Mouse (Mus musculus): ENCODE measurements around the gene Scamp2. TPM values are rescaled to one million over a fixed set of nuclear protein-coding genes. Genes with fewer than 3 reads are reported as not detected.

Scamp2 gene
- polyA plus RNA-seq, 1 experiment from 2014 or later = 75.5 TPM

- Histone ChIP-seq H3K9me3 (ENCODE audit: control insufficient read depth, low read length) (no peaks in the 10 kb centered on the region), H3K4me3 (ENCODE audit: low read depth, low read length) (no peak overlapping the region), H3K4me2 (ENCODE audit: low read length) (no peak overlapping the region), H3K36me3 (ENCODE audit: control insufficient read depth, insufficient read depth, low read length) (peaks cover 93% of the 10 kb centered on the region), H3K27me3 (replicated peaks; ENCODE audit: control insufficient read depth, insufficient read depth, low read length) (no peaks in the 10 kb centered on the region), H3K27ac (ENCODE audit: low read depth) (no peak overlapping the region), H3K4me1 (replicated peaks; ENCODE audit: control insufficient read depth, insufficient read depth, low read length) (peaks cover 5% of the 10 kb centered on the region; the same call in 1 of the 2 replicates), H3K9ac (ENCODE audit: low read length) (no peak overlapping the region)
- no peak for DNase-seq (ENCODE audit: low spot score)
- no peak for ATAC-seq (replicated peaks; ENCODE audit: low FRiP score, low TSS enrichment, low read depth)
- WGBS = 74% methylated on average over 3 of the region's 3 CpGs
Observed at GRCm38 (mm10) chr9:57543951-57544350, 16.8 kb upstream of the Scamp2 start.

- Histone ChIP-seq H3K9ac (ENCODE audit: low read length) (no peak overlapping the region), H3K27me3 (replicated peaks; ENCODE audit: control insufficient read depth, insufficient read depth, low read length) (no peaks in the 10 kb centered on the region), H3K36me3 (ENCODE audit: control insufficient read depth, insufficient read depth, low read length) (peaks cover 72% of the 10 kb centered on the region), H3K4me3 (ENCODE audit: low read depth, low read length) (no peak overlapping the region), H3K4me2 (ENCODE audit: low read length) (no peak overlapping the region), H3K9me3 (ENCODE audit: control insufficient read depth, low read length) (no peaks in the 10 kb centered on the region), H3K27ac (ENCODE audit: low read depth) (no peak overlapping the region), H3K4me1 (replicated peaks; ENCODE audit: control insufficient read depth, insufficient read depth, low read length) (peaks cover 4% of the 10 kb centered on the region; the same call in 1 of the 2 replicates)
- no peak for DNase-seq (ENCODE audit: low spot score)
- no peak for ATAC-seq (replicated peaks; ENCODE audit: low FRiP score, low TSS enrichment, low read depth)
- WGBS = 87% methylated on average over 5 of the region's 5 CpGs
Observed at GRCm38 (mm10) chr9:57547287-57547686, 13.5 kb upstream of the Scamp2 start.

GRCm38 (mm10) chr9:57547869-57548268 is 12.9 kb upstream of the Scamp2 start:
- H3K27ac ChIP-seq (ENCODE audit: low read depth) = no peak overlapping the region
- DNase-seq (ENCODE audit: low spot score) (no peak), ATAC-seq (replicated peaks; ENCODE audit: low FRiP score, low TSS enrichment, low read depth) (no peak)
- H3K9me3 ChIP-seq (ENCODE audit: control insufficient read depth, low read length) = no peaks in the 10 kb centered on the region
- no peak overlapping the region for H3K9ac ChIP-seq (ENCODE audit: low read length)
- H3K36me3 ChIP-seq (ENCODE audit: control insufficient read depth, insufficient read depth, low read length) = peaks cover 66% of the 10 kb centered on the region
- no peak overlapping the region for H3K4me2 ChIP-seq (ENCODE audit: low read length)
- no peaks in the 10 kb centered on the region for H3K27me3 ChIP-seq (replicated peaks; ENCODE audit: control insufficient read depth, insufficient read depth, low read length)
- H3K4me3 ChIP-seq (ENCODE audit: low read depth, low read length) = no peak overlapping the region
- WGBS = 87% methylated on average over 11 of the region's 11 CpGs
- H3K4me1 ChIP-seq (replicated peaks; ENCODE audit: control insufficient read depth, insufficient read depth, low read length) = peaks cover 4% of the 10 kb centered on the region; the same call in 1 of the 2 replicates

- H3K27ac ChIP-seq (ENCODE audit: low read depth) = no peak overlapping the region
- H3K27me3 ChIP-seq (replicated peaks; ENCODE audit: control insufficient read depth, insufficient read depth, low read length) = no peaks in the 10 kb centered on the region
- peaks cover 53% of the 10 kb centered on the region for H3K36me3 ChIP-seq (ENCODE audit: control insufficient read depth, insufficient read depth, low read length)
- ATAC-seq (replicated peaks; ENCODE audit: low FRiP score, low TSS enrichment, low read depth) (no peak), DNase-seq (ENCODE audit: low spot score) (no peak)
- H3K4me3 ChIP-seq (ENCODE audit: low read depth, low read length) = no peak overlapping the region
- H3K4me1 ChIP-seq (replicated peaks; ENCODE audit: control insufficient read depth, insufficient read depth, low read length) = peaks cover 4% of the 10 kb centered on the region; the same call in 1 of the 2 replicates
- no peak overlapping the region for H3K4me2 ChIP-seq (ENCODE audit: low read length)
- WGBS = 94% methylated on average over 4 of the region's 4 CpGs
- no peak overlapping the region for H3K9ac ChIP-seq (ENCODE audit: low read length)
- no peaks in the 10 kb centered on the region for H3K9me3 ChIP-seq (ENCODE audit: control insufficient read depth, low read length)
Observed at GRCm38 (mm10) chr9:57549186-57549585, 11.6 kb upstream of the Scamp2 start.

- DNase-seq (ENCODE audit: low spot score) (no peak), ATAC-seq (replicated peaks; ENCODE audit: low FRiP score, low TSS enrichment, low read depth) (peak; percentile 40; the same call in 1 of the 2 replicates)
- no peak overlapping the region for H3K4me2 ChIP-seq (ENCODE audit: low read length)
- WGBS = 72% methylated on average over 11 of the region's 11 CpGs
- no peak overlapping the region for H3K4me3 ChIP-seq (ENCODE audit: low read depth, low read length)
- no peak overlapping the region for H3K27ac ChIP-seq (ENCODE audit: low read depth)
- no peaks in the 10 kb centered on the region for H3K9me3 ChIP-seq (ENCODE audit: control insufficient read depth, low read length)
- no peak overlapping the region for H3K9ac ChIP-seq (ENCODE audit: low read length)
- H3K4me1 ChIP-seq (replicated peaks; ENCODE audit: control insufficient read depth, insufficient read depth, low read length) = peaks cover 4% of the 10 kb centered on the region; the same call in 1 of the 2 replicates
- peaks cover 42% of the 10 kb centered on the region for H3K36me3 ChIP-seq (ENCODE audit: control insufficient read depth, insufficient read depth, low read length)
- H3K27me3 ChIP-seq (replicated peaks; ENCODE audit: control insufficient read depth, insufficient read depth, low read length) = no peaks in the 10 kb centered on the region
Observed at GRCm38 (mm10) chr9:57550126-57550862, 10.4 kb upstream of the Scamp2 start.

- peak; percentile 84 for DNase-seq (ENCODE audit: low spot score)
- peak; percentile 46; the same call in 1 of the 2 replicates for ATAC-seq (replicated peaks; ENCODE audit: low FRiP score, low TSS enrichment, low read depth)
- peak within 1 kb of the TSS; percentile 67 for H3K4me3 ChIP-seq (ENCODE audit: low read depth, low read length)
- peaks cover 22% of the 10 kb centered on the region for H3K36me3 ChIP-seq (ENCODE audit: control insufficient read depth, insufficient read depth, low read length)
- no peak within 1 kb of the TSS for H3K27ac ChIP-seq (ENCODE audit: low read depth)
- H3K4me1 ChIP-seq (replicated peaks; ENCODE audit: control insufficient read depth, insufficient read depth, low read length) = peaks cover 4% of the 10 kb centered on the region; the same call in 1 of the 2 replicates
- H3K9ac ChIP-seq (ENCODE audit: low read length) = peak within 1 kb of the TSS; percentile 60
- WGBS = under 1% methylated on average over 28 of the region's 28 CpGs
- H3K9me3 ChIP-seq (ENCODE audit: control insufficient read depth, low read length) = no peaks in the 10 kb centered on the region
- H3K4me2 ChIP-seq (ENCODE audit: low read length) = peak within 1 kb of the TSS; percentile 83
- no peaks in the 10 kb centered on the region for H3K27me3 ChIP-seq (replicated peaks; ENCODE audit: control insufficient read depth, insufficient read depth, low read length)
Observed at GRCm38 (mm10) chr9:57552139-57552887, 8.4 kb upstream of the Scamp2 start, which contains the start of gene Mpi. Gene Mpi, minus strand, starts transcription at chr9:57552763.

- 0 out of 2 replicates have a peak overlapping the region, but pooled peaks have one; percentile 67 for H3K4me3 ChIP-seq (ENCODE audit: low read depth, low read length)
Observed at GRCm38 (mm10) chr9:57553119-57553518, 7.6 kb upstream of the Scamp2 start.

GRCm38 (mm10) chr9:57554753-57555152 is 6.0 kb upstream of the Scamp2 start:
- no peak for DNase-seq (ENCODE audit: low spot score)
- H3K9me3 ChIP-seq (ENCODE audit: control insufficient read depth, low read length) = no peaks in the 10 kb centered on the region
- no peak overlapping the region for H3K4me2 ChIP-seq (ENCODE audit: low read length)
- no peaks in the 10 kb centered on the region; the same call in 1 of the 2 replicates for H3K36me3 ChIP-seq (ENCODE audit: control insufficient read depth, insufficient read depth, low read length)
- H3K4me1 ChIP-seq (replicated peaks; ENCODE audit: control insufficient read depth, insufficient read depth, low read length) = peaks cover 4% of the 10 kb centered on the region; the same call in 1 of the 2 replicates
- no peak overlapping the region for H3K9ac ChIP-seq (ENCODE audit: low read length)
- 49% methylated on average over 3 of the region's 3 CpGs for WGBS
- no peak for ATAC-seq (replicated peaks; ENCODE audit: low FRiP score, low TSS enrichment, low read depth)
- H3K27ac ChIP-seq (ENCODE audit: low read depth) = no peak overlapping the region
- H3K4me3 ChIP-seq (ENCODE audit: low read depth, low read length) = no peak overlapping the region
- no peaks in the 10 kb centered on the region for H3K27me3 ChIP-seq (replicated peaks; ENCODE audit: control insufficient read depth, insufficient read depth, low read length)

More at GRCm38 (mm10) chr9:57553119-57553518, 7.6 kb upstream of the Scamp2 start:
- Histone ChIP-seq H3K9ac (ENCODE audit: low read length) (no peak overlapping the region), H3K4me1 (replicated peaks; ENCODE audit: control insufficient read depth, insufficient read depth, low read length) (peaks cover 4% of the 10 kb centered on the region; the same call in 1 of the 2 replicates), H3K9me3 (ENCODE audit: control insufficient read depth, low read length) (no peaks in the 10 kb centered on the region), H3K27ac (ENCODE audit: low read depth) (no peak overlapping the region), H3K4me2 (ENCODE audit: low read length) (0 out of 2 replicates have a peak overlapping the region, but pooled peaks have one; percentile 83), H3K36me3 (ENCODE audit: control insufficient read depth, insufficient read depth, low read length) (peaks cover 14% of the 10 kb centered on the region), H3K27me3 (replicated peaks; ENCODE audit: control insufficient read depth, insufficient read depth, low read length) (no peaks in the 10 kb centered on the region)
- ATAC-seq (replicated peaks; ENCODE audit: low FRiP score, low TSS enrichment, low read depth) (no peak), DNase-seq (ENCODE audit: low spot score) (no peak)
- 74% methylated on average over 11 of the region's 11 CpGs for WGBS
